Mouse (Mus musculus) frontal cortex, postnatal 36 days (tissue): ENCODE data around the gene Unc93b1.

Experiments
- DNase-seq, 2 experiments: peaks; one replicate each; pipeline ENCODE4 v3.0.0; 2022; ENCODE audit warnings: low spot score in 2 of 2

Unc93b1 gene

GRCm38 (mm10) chr19:3935032-3935895 lies at the start of gene Unc93b1:
Gene Unc93b1 (plus strand): TSS chr19:3935186.
- DNase-seq = no peak

DNA sequence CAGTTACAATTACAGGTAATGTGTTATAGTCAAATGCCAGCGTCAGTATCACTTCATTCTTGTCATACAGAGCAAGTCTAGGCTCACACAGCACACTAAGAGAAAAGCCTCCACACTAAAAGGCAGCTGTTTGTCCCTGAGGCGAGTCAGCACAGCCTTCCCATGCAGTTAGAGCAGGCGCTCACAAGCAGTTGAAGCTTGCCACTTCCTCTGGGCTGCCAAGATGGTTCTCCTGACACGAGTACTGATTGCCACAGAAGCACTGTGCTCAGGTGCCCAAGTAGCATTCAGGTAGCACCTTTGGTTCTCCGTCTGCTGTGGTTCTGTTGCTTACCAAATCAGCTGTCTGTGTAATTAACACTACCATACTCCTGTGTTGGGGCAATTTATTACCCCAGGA lies 45.9 kb upstream of the Unc93b1 start:
- DNase-seq = no peak

DNA sequence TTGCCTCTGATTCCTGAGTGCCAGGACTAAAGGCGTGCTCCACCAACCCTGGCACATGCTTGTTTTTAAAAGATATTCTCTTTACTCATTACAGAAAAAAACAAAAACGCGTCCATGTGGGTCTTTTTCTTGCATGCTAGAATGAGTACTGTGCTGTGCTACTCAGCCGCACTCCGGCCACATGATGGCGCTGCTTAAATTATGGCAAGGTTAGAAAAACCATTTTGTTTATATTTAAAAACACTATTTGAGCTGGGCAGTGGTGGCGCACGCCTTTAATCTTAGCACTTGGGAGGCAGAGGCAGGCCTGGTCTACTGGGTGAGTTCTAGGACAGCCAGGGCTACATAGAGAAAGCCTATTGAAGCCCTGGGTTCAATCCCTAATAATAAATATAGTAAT lies 44.8 kb upstream of the Unc93b1 start:
- no peak for DNase-seq

DNA sequence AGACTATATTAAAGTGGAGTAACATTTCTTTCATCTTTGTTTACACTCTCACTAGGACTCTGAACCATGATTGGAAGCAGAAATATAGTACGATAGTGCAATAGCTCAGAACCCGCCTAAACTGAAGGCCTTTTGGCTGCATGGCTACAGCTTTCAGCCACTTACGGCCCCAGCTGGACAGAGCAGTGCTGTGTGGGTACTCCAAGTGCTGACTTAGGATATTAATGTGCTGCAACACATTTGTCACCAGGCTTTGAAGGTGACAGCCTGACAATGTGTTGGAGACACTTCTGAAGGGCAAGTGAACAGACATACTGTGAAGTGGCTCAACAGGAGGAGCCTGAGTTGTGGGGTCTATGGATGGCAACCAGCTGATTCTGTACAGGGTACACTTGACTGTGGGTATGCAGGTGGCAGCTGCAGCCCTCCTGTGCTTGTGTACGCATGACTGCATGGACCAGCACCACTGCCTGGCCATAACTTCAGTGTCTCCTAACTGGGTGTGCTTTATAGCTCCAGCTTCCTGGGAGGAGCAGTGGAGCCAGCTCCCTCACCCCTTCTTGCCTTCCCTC lies 41.4 kb upstream of the Unc93b1 start:
- no peak for DNase-seq

DNA sequence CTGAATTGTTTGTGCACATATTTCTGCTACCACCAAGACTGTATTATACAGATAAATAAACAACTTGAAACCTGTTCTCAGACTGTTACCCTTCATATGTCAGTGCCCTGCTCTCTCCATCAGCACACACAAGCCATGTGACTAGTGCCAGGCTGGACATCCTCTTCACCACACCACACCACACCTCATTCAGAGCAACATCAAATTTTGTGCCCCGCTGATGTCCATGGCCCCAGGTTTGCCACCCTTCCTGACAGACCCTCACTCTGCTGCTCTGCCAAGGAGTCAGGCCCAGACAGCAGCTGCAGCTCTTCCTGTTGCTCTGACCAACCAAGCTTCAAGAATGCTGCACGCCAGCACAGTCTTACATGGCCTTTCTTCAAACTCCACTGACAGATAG lies 40.7 kb upstream of the Unc93b1 start:
- no peak for DNase-seq

DNA sequence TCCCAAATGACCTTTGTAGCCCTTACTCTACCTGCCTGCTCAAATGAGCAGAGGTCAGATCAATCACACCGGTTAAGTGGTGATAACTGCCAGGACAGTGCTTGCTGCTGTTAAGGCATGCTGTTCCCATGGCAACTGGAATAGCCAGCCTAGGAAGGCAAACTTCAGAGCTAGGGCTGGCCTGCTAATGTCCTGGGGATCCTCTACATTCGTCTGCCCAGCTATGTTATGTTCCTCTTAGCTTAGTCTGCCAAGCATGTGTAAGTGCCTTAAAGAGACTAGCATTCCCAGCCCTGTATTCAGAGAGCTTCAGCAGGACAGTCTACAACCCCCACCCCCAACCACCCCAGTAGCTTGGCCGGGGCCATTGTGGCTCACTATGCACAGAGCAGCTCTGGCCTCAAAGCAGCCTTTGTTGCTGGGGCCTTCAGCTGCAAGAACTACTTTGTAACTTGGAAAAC lies 39.8 kb upstream of the Unc93b1 start:
- no peak for DNase-seq

- no peak for DNase-seq
Observed at GRCm38 (mm10) chr19:3896208-3896607, 38.8 kb upstream of the Unc93b1 start.

GRCm38 (mm10) chr19:3897557-3897956 lies 37.4 kb upstream of the Unc93b1 start:
- DNase-seq = no peak

DNA sequence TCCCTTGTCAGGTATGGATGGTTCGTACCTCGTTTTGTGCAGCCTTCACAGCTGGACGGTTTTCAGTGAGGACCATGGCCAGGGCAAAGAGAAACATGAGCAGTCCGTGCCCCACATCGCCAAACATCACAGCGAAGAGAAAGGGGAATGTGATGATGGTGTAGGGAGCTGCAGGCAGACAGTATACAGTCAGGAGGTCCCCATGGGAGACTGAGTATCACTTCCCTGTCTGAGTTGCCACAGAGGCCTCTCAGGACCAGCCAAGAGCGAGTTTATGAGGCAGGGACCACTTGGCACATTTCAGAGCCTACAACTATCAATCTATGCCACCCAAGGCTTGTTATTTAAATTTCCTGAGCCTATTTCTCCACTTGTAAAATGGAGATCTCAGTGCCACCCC lies 36.0 kb upstream of the Unc93b1 start:
- no peak for DNase-seq

GRCm38 (mm10) chr19:3899618-3900017 lies 35.4 kb upstream of the Unc93b1 start:
- peak; percentile 29 to 39 for DNase-seq

DNA sequence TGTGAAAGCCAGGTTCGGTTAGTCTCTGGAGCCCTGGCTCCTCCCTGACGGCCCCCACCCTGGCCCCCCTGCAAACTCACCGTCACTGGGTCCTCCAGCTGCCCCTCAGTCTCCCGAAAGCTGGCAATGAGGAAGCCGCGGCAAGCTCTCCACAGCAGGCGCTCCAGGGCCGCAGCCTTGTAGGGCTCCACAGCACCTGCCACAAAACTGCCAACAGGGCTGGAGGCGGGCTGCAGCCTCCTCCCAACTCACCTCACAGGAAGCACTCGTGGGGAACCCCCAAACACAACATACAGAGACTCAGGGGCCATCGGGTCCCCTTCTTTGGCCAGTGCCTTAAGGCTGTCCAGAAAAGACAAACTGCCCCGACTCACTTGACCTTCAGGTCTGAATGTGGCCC lies 32.0 kb upstream of the Unc93b1 start:
- DNase-seq = no peak

DNA sequence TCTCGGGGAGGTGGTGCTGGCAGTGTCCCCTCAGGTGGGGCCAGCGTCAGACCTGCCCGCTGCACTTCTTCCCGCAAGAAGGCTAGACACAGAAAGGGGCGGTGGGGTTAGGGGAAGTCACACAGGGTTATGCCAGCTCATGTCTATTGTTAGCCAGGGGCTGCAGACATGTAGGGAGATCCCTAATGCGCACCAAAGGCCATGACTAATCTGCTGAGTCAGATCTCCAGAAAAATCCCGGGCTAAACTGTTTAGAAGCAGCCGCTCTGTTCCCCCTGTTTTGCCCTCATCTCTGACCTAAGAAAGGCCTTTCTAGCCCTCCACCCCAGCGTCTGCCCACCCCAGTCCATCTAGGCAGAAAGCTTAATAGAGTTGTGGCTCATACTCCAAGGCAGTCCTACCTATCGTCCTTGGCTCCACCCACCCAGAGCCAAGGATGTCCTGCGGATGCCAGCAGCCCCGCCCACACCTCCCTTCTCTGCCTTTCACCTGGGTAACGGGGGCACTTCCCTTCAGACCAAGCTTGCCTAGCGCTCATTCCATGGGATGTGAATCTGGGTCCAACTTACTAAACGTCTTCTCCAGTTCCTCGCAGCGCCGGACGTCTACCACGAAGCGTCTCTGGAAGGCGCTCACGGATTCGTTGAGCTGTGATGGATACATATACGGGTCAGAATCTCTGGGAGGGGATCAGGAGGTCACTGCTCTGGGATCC lies 31.2 kb upstream of the Unc93b1 start:
- DNase-seq = no peak

- no peak for DNase-seq
Observed at GRCm38 (mm10) chr19:3904363-3904675, 30.7 kb upstream of the Unc93b1 start.

DNA sequence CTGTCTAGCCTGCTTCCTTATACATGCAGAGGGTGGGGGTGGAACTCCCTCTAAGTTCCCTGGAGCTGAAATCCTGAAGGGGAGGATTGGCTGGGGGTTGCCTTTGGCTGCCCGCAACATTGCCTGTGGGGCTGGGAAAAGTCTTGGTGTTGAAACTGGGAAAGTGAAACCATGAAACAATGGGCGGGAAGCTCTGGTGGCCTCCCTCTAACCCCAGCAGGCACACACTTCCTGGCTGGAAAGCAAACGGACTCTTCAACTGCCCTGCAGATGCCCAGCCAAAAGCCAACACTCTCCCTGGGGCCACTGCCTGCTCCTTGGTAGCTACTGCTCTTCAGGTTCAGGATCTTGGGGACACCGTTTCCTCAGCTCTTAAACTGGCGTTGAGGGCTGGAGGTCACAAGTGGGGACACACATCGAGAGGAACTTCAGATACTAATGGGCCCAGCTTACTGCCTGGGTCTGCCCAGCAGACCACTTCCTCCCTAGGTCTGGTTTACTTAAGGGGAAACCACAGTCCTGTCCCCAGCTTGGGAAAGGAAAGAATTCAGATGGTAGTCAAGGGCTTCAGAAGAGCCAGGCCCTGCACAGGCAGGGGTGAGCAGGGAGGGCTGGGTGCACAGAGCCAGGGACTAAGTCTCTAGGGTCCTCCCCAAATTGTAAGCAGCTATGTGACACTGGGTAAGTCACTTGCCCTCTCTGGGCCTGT lies 29.6 kb upstream of the Unc93b1 start:
- no peak for DNase-seq

DNA sequence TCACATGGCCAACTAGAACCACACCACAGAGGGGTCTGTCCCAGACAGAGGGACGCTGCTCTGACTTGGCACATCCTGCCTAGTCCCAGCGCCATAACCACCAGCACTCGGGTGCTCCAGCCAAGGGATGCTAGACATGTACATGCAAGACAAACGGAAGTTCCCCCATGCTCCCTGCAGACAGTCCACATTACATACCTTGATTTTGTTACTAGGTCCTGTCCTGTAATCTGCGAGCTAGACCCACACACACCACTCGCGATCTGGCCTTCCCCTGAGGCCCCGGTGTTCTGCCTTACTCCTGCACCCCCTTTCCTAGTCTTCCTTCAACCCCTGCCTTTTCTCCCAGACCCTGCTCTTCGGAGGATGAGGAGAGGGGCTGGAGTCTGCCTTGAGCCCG lies 28.7 kb upstream of the Unc93b1 start:
- DNase-seq = no peak

GRCm38 (mm10) chr19:3906795-3907786 lies 27.9 kb upstream of the Unc93b1 start, which contains the start of gene Tcirg1:
Gene Tcirg1 (minus strand): TSS chr19:3907133.
- peak; percentile 49 to 50 for DNase-seq

DNA sequence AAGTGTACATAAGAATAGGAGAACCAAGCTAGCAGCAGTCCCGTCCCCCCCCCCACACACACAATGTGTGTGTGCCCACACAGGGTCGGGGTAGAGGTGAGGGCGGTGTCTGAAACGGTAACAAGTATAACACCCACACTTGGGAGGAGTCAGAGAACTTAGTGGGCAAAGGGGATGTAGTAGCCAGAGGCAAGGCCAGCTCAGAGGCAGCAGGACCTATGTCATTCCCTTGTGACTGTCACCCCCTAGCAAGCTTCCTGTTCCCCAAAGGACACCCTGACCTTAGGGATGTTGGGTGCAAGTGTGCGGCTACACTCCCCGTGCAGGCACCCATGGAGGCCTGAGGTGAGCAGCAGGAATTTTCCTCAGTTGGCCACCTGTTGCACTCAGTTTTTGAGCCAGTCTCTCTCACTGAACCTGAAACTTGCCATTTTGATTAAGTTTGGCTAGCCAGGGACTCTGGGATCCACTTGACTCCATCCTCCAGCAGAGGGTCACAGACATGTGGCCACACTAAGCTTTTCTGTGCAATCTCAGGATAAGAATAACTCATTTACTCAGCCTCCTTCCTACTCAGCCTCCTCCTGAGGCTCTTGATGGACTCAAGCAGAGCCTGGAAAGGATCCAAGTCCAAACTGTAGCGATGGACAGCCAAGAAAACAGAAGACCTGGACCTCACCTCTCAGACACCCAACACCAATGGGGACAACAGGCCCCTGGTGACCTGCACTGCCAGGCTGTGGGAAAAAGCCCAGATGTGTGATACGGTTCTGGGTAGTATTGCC lies 26.9 kb upstream of the Unc93b1 start:
- no peak for DNase-seq

DNA sequence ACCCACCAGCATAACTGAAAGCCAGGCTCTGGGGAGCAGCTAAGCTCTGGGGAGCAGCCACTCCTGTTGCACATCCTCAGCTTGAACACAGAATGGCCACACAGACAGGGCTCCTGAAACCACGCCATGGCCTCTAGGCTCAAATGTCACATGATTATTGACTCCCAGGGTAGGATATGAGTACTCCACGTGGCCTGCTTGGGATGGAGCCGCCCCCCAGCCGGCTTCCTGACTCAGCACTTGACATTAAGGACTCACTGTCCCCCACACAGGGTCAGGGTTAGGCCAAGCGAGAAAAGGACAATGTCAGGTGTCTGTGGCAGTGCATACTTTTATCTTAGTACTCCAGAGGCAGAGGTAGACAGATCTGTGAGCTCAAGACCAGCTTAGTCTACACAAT lies 24.8 kb upstream of the Unc93b1 start:
- DNase-seq = no peak

GRCm38 (mm10) chr19:3912337-3913204 lies 22.4 kb upstream of the Unc93b1 start, which contains the start of gene Ndufs8:
Gene Ndufs8 (minus strand): TSS chr19:3912774.
- DNase-seq = peak; percentile 94 to 96
